Mouse (Mus musculus) kidney, adult 11 months (tissue): ENCODE measurements around the gene A1cf.

Experiments
- DNase-seq: peaks from one replicate; pipeline ENCODE4 v3.0.0; 2022

The A1cf gene

DNA sequence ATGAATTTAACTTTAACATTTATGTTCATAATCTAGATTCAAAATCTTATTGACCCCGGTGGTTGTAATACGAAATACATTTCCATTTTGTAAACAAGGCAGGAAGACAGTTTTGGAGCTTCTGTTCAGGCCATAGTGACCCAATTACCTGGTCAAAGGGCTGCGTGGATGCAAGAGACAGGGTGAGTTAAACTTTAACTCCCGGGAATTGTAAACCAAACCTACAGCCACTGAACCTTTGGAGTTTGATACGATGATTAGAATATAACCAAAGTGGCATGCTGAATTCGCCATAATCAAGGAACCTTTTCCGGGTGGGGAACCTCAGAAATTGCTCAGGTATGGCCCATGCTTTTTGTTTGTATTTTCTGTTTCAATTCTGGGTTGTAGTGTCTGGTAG lies at the start of gene A1cf:
Gene A1cf (plus strand): TSS at position 244 of the 400 bp plus-strand sequence.
- DNase-seq = peak; percentile 65

DNA sequence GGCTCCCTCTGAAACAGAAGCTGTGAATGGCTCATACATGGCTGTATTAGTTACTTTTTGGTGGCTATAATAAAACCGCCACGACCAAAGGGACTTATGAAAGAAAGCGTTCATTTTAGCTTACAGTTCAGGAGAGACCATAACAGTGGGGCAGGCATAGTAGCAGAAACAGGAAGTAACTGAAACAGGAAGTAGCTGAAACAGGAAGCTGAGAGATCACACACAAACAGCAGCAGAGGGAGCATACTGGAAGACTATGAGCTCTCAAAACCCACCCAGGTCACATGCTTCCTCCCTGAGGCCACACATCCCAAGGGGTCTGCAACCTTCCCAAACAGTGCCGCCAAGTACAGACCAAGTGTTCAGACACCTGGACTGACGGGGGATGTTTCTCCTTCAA lies 34.3 kb upstream of the A1cf start:
- DNase-seq = no peak

DNA sequence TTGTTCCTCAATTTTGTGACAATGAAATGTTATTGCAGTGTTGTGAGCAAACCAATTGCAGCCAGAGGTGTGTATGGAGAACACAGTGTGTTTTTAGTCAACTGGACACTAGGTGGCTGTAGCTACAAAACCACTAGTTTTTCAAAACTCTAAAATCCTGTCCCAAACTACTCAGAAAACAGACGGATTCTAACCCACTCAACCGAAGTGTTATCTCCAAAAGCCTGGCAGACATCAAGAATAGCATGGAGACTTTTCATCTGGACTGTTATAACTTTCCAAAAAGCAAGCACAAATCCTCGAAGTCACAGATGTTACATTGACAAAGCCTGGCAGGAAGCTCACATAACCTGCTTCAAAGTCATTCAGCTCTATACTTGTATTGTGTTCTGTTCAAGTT lies 6.7 kb upstream of the A1cf start:
- no peak for DNase-seq

DNA sequence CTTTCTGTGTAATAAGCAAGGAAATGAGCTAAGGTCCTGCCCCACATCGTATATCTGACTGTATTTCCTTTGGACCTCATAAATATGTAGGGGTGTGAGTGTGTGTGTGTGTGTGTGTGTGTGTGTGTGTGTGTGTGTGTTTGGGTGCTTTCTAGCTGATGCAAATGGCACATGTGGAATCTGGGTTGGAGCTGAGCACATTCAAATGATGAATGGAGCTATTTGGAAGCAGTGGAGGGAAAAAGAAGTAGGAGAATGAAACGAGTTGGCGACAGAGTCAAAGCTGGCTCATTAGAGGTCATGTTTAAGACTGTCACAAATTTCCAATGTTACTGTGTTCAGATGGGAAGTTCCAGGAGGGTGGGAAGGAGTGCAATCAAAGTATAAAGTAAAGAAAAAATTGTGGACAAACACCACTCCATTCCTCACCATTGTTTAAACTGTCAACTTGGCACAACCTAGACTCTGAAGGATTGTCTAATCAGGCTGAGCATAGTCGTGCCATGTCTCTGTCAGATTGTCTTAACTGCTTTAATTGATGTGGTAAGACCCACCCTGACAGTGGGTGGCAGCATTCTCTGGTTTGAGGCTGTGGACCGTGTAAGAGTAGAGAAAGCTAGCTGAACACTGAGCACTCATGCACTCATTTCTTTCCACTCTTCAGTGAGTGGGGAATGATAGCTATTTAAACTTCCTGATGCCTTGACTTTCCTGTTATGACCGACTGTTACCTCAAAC lies 5.9 kb upstream of the A1cf start:
- DNase-seq = peak; percentile 22

DNA sequence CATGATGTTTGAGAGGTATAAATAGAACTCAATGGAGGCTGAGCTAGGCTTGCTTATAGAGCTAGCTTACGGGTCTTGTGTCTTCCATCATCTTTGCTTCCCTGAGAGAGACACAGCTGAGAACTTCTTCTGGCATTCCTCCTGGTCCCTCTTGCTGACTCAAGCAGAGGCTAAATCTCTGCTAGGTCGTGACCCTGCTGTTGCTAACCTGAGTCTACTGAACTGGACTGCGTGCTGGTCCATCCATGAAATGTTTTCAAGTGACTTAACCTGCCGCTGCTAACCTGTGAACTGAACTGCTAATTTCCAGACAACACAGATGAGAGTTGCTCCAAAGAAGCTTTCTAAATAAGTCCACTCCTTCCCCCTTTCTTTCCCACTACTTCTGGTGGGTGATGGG lies 3.1 kb upstream of the A1cf start:
- DNase-seq = peak; percentile 36

DNA sequence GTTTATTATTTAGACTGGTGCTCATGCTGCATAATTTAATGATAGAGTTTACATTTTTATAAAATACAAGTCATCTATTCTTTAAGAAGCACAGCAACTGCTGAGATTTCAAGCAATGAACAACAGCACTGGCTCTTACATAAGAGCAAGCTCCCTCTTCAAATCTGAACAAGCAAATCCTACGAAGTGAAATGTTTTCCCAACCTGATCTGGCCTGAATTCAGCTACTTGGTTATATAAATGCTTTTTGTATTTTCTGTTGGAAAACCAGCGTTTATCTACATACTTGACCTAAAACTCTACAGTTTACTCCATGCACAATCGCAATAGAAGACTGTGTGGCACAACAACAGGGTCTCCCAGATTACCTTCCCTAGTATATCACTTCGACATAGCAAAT lies 488 bp upstream of the A1cf start:
- no peak for DNase-seq

DNA sequence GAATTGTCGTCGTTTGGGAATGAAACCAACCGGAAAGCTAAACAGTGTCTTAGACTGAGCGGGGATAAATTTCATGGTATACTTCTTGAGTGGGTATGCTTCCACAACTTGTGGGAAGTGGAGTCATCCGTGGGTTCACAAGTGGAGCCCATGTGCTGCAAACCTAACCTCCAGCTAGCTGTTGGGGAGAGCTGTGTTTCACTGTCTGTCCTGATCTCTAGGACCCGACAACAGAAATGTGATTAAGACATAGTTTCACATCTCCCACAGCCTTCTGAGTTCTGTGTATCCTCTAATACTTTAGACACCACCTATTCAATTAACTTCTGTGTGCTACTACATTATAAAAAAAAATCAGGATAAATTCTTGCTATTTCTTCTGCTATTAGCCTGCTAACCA lies 407 bp downstream of the A1cf start:
- DNase-seq = no peak

DNA sequence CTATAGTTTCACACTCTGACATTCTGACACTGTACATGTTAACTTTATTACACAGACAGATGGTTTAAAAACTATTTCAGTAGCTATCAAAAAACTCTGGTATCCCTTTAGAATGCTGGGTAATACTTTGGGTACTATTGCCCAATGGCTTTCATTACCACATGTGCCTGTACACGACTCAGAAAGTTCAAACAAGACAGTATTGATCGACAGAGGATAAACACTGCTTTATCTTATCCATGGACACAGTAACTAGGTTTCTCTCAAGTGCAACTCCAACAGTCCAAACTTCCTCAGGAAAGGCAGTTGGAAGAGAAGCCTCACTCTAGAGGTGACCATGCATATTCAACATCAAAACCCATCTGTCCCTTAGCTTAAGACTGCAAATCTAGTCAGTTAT lies 2.8 kb downstream of the A1cf start:
- DNase-seq = no peak

DNA sequence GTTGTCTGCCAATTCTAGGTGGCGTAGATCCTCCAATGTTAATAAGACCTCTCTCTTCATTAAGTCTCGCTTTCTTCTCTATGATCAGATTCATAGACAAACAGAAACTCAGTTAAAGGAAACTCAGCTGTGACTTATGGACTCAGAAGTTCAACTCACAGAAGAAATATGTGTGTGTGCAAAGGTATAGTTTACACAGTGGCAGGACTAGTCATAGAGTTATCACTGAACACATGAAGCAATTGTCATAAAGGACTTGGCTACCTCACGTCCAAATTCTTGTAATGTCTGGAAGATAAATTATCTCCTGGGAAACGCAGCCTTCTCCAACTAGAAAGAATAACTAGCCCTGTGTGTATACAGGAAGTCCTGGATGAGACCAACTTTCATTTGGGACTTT lies 9.4 kb downstream of the A1cf start:
- DNase-seq = no peak

DNA sequence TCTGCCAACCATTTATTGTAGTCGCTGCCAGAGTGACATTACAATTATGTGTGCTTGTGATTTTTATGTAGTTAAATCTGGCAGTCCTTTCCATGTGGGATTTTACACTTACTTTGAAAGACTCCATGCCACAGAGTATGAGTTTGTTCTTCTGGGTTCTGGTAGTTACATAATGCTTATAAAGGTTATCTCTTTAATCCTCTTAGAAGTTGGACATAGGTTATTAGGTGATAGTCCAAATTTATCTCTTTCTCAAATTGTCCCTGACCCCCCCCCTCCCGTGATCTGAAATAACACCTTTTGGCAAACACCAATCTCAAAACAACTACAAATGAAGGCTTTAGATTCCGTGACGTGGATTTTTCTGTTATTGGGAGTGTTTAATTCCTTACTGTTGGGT lies 16.0 kb downstream of the A1cf start:
- DNase-seq = no peak

DNA sequence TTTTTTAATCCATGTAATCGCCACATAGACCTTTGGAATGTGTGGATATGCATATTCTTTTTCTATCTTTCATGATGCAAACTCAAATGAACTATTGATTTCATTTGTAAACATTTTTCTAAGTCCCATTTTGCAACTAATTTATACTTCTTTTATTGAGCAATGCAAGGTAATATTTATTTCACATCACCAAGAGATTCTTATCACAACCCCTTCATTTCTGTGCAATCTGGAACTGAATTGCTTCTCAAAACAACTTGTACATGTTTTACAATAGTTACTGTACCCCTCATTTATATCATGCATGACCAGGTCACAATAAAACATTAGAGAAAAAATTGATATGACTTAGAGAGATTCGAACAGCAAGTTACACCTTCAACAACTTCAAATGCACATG lies 18.7 kb downstream of the A1cf start:
- DNase-seq = no peak

DNA sequence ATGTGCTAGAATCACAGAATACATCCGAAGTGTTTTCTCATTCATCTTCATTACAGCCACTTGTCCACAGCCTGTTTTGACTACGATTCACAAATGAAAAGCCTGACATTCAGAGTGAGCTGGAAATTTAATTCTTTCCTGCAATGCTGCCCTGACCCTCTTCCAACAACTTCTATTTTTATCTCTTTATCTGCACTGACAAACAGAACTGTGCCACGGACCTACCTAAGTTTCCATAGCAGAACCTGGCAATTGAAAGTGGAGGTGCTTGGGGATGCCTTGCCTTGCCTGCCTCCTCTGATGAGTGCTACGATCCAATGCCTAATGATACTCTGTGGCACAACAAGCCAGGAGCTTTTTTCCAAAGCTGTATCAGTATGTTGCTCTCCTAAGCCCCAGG lies 21.4 kb downstream of the A1cf start:
- no peak for DNase-seq

DNA sequence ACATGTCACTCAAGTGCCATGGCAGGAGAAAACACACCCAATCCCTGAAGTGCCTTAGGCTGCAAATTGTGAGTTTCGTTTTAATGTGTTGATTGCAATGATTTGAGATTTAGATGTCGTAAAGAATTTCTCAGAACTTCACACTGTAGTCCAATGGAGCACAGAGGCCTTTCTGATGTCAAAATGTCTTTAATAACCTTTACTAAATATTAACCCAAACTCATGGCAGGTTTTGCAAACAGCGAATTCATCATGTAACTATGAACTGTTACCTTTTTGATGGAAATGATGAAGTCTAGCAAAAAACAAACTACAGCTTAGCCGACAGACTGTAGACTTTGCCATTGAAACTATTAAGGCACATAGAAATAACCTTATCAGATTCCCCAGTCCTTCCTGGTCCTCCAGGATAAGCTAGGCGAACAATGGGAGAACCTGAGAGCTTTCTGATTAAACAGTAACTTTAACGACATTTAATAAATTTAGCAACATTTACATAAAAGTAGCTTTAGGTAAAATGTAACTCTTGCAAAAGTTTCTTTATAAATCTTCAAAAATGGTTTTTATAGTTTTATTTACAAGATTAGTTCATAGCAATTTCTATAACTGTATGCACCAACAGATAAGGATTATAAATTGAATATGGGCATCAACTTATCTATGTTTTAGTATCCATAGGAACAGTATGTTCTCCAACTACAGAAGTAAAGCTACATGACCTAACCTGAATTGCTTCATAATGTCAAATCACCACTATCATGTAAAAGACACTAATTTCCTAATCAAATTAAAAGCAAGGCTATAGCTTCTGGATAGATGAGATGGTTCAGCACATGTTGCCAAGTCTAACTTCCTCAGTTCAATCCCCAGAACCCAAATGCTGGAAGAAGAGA lies 22.7 kb downstream of the A1cf start:
- no peak for DNase-seq

DNA sequence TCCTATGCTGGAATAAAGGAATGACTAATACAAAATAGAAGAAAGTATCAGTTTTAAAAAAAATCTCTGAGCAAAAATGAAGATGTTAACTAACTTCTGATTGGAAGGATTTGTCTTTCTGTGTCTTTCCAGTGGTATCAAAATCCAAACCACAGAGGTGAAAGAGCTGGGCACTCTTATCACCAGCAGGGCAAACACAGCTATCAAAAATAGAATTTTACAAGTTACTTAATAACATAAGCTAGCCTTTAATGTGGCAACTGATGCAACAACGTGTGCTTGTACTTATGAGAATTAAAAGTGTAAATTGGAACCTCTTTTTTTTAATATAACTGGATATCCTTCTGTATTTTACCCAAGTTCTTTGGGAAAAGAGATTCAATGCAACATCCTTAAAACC lies 27.4 kb downstream of the A1cf start:
- no peak for DNase-seq

DNA sequence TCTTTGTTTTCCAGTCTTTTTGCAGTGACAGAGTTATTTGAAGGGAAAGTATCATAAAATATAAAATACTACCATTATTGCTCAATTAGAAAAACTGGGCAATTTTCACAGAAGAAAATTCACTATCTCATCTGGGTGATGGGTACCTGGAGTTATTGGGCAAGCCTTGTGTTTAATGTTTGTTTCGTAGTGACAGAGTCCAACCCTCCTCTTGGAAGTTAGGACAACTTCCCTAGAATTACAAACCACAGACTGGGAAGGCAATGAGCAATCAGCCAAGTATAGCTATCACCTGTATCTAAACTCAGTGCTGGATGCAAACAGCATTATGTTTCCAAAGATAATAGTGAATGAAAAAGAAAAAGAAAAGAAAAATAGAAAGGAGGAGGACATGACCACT lies 28.1 kb downstream of the A1cf start:
- no peak for DNase-seq

DNA sequence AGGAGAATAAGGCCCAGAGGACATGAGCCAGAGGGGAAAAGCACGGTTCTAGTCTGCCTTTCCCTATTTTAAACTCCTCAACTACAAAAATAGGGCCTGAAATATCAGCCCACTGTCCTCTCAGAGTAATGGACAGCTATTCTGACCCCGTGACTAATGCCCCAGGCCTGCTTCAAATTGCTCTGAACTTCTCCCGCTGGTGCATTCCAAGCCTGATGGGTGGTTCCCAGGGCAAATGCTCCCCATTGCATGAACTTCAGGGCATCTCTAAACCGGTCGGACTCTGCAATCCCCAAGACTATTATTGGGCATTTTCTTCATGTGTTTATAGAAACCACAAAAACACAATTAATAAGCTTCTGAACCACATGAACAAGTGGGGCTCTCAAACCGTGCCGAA lies 37.1 kb downstream of the A1cf start:
- no peak for DNase-seq

DNA sequence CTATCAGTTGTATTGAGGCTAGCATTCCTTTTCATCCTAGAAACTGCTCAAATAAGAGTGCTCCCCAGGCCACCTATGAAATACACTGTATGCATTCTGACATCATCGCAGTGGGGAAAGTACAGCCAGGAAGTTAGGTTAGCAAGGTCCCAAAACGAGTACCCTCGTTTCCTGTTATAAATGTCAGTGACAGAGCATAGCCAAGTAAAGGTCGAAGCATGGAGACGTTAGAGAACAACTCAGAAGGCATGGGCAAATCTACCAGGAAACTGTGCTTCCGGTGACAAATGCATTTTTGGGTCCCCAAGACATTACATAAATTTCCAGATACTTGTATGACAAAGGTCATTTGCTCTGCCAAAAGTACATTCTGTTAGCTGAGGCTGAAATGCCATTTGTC lies 41.9 kb downstream of the A1cf start:
- DNase-seq = no peak

DNA sequence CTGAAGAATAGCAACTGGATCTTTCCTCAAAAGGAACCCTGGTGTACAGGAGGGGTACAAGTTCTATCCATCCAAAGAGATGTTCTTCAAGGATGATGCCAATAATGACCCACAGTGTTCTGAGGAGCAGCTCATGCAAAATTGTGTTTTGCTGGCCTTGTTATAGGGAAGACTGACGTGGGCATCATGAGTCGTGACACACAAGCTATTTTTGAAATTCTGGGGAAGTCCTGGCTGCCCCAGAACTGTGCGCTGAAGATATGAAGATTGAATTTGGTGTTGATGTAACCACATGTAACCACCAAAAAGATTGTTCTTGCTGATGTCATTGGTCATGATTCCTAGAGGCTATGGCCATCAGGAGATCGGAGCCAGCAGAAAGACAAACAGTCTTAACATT lies 45.4 kb downstream of the A1cf start:
- no peak for DNase-seq

DNA sequence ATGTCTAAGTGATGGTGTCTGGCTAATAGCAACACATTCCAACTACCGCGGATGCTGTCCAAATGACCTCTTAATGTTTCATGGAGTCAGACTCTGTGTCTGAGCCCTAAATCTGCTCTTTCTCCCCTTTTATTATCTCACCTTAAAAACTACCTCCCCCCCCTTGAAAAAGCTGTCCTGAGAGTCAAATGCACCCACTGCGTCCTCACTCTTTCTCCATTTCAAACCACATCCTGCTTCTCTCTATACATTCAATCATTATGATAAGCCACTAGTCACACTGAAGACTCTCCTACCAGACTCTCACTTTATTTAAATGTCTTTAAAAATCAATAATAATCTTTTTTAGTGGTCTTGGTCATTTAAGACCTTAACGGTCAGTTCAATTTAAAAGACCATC lies 51.8 kb downstream of the A1cf start:
- no peak for DNase-seq

DNA sequence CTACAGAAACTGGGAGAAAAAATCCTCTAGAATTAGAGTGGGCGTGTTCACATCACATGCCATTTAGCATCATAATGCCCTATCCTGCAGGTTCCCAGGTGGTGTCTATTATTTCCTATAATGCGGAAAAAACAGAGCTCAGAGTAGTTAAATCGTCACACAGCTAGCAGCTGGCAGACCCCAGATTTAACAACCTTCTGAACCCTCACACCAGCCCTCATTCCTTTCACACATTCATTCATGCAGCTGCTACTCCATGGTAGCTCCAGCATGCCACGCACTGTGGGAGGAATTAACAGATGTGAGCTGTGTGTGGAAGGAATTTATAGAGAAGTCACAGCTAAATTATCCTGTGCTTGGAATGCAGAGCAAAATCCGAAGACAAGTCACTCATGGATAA lies 53.3 kb downstream of the A1cf start:
- no peak for DNase-seq

DNA sequence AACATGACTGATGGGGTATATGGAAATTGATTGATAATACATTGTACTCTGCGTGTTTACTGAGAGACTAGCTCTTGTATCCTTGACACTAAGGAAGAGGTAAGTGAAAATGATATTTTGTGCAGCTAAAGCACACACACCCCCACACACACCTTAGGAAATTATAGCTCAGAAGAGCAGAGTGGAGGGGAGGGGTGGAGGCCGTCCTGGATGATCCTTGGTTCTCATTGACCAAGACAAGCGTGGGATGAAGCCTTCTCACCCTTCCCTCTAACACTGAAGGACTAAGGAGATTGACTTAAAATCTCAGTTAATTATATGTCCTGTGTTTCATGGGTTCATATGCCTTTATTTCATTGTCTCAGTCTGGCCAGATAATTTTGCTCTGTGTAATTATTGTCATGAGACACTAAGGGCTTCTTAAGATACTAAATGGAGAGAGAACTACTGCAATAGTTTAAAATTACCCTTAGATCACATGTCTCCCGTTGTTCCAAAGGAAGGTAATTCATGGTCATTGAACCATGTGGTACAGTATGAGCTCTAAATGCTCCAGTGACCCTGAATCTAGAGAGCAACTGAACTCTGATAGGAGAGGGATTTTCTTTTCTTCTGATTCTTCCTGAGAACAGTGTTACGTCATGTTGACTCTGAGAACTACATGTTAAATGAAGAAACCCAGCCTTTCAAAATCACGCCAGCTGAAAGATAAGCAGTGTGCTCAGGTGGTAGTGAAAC lies 55.2 kb downstream of the A1cf start:
- no peak for DNase-seq

DNA sequence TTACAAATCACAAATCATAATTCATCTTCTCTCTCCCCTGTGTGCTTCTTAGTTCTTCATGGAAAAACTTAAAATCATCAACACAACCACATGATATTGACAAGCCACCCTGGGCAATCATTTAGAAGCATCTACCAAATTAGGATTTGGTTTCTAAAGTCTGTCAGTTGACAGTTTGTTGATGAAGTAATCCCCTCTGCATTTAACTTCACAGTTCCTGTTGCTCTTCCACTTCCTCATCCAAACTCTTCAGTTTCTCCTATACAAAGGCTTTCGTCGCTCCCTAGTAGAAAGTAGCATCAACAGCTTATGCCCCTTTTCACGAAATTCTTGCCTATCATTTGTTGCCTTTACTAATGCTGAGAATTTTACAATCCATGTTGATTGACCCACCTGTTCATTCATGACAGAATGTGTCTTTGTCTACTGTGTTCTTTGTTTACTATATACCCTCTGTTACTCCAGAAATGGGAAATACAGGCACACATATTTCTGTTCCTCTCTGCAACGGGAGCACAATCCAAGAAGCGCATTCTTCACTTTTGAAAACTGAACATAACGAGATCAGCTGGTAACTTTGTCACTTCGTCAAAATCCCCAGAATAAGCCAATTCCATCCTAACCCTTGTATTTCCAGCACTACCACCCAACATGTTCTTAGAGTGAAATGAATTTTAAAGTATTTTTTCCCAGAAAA lies 82.4 kb downstream of the A1cf start:
- DNase-seq = no peak

DNA sequence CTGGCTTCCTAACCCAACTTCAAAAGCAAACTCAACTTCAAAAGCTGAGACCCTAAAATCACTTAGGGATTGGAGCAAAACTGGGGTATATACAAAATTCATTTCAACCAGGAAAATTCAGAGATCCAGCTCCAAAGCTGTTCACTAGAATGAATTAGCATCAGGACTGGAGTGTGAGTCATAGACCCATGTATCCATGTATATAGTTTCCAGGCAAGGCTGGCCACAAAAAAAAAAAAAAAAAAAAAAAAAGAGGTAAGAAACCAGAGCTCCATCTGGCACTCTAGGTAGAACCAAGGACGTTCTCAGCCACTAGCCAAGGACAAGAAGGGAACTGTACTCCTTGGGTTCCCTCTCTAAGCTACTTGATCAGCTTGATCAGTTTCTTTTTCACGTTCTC lies 85.2 kb downstream of the A1cf start:
- no peak for DNase-seq
